Mouse (Mus musculus): ENCODE data around the gene Naf1. TPM values are rescaled to one million over a fixed set of nuclear protein-coding genes. Genes with fewer than 3 reads are reported as not detected.

Naf1 gene
- polyA plus RNA-seq, 1 experiment from 2014 or later, result 3.3 TPM

DNA sequence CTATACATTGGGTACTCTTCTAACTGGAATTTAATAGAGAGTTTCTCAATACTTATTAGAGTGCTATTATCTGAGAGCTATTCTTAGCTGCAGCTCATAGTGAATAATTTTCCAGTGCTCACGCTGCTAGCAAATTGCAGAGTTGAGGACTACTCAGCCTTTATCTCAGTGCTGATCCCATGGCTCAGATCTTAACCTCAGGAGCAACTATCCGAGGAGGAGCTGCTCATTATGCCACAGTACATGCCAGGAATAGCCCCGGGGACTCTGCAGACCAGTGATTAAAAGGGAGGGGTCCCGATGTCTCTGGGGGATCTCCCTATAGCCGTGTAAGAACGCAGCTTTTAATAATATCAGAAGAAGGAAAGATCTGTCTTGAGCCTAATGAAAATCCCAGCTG lies 50.7 kb downstream of the Naf1 start:
- H3K36me3 ChIP-seq (replicated peaks), result no peaks in the 10 kb centered on the region
- no peaks in the 10 kb centered on the region for H3K4me1 ChIP-seq
- H3K9me3 ChIP-seq, result no peaks in the 10 kb centered on the region
- H3K27me3 ChIP-seq (replicated peaks; ENCODE audit: low read depth, poor library complexity, severe bottlenecking), result no peaks in the 10 kb centered on the region
- DNase-seq (ENCODE audit: low spot score), result no peak
- H3K4me3 ChIP-seq, result no peak overlapping the region
- H3K27ac ChIP-seq (replicated peaks), result no peak overlapping the region
- WGBS, result 36% methylated on average over 6 of the region's 6 CpGs

GRCm38 (mm10) chr8:66913616-66914536 lies 53.9 kb downstream of the Naf1 start:
- 65% methylated on average over 14 of the region's 14 CpGs for WGBS
- H3K27ac ChIP-seq (replicated peaks), result no peak overlapping the region
- no peaks in the 10 kb centered on the region for H3K9me3 ChIP-seq
- H3K27me3 ChIP-seq (replicated peaks; ENCODE audit: low read depth, poor library complexity, severe bottlenecking), result no peaks in the 10 kb centered on the region
- no peaks in the 10 kb centered on the region for H3K36me3 ChIP-seq (replicated peaks)
- DNase-seq (ENCODE audit: low spot score), result peak; percentile 36
- no peak overlapping the region for H3K4me3 ChIP-seq
- peaks cover 6% of the 10 kb centered on the region; the same call in 1 of the 2 replicates for H3K4me1 ChIP-seq

DNA sequence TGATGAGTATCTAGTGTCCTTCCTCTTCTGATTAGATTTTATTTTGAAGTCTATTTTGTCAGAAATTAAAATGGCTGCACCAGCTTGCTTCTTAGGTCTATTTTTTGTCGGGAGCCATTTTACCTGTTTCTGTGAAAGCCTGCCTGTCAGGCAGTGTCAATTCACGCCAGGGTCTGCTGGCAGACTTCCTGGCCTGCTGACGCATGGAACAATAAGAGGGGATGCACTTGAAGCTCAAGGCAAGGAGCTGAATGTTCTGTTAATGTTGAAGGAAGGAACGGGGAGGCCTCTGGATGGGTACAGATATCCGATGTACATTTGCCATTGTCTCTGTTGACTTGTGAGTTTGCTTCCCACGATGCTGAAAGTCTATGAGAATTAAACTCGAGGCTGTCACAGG lies 56.0 kb downstream of the Naf1 start:
- WGBS, result 72% methylated on average over 7 of the region's 7 CpGs

GRCm38 (mm10) chr8:66917695-66918467 lies 57.9 kb downstream of the Naf1 start:
- Histone ChIP-seq H3K4me1 (peaks cover 6% of the 10 kb centered on the region; the same call in 1 of the 2 replicates), H3K27me3 (replicated peaks; ENCODE audit: low read depth, poor library complexity, severe bottlenecking) (no peaks in the 10 kb centered on the region), H3K36me3 (replicated peaks) (no peaks in the 10 kb centered on the region), H3K9me3 (no peaks in the 10 kb centered on the region), H3K4me3 (no peak overlapping the region), H3K27ac (replicated peaks) (no peak overlapping the region)
- 64% methylated on average over 6 of the region's 6 CpGs for WGBS
- no peak for DNase-seq (ENCODE audit: low spot score)

More for the DNA sequence above, 56.0 kb downstream of the Naf1 start:
- H3K36me3 ChIP-seq (replicated peaks), result no peaks in the 10 kb centered on the region
- no peaks in the 10 kb centered on the region for H3K9me3 ChIP-seq
- no peak for DNase-seq (ENCODE audit: low spot score)
- no peaks in the 10 kb centered on the region for H3K27me3 ChIP-seq (replicated peaks; ENCODE audit: low read depth, poor library complexity, severe bottlenecking)
- H3K4me1 ChIP-seq, result peaks cover 6% of the 10 kb centered on the region; the same call in 1 of the 2 replicates
- no peak overlapping the region for H3K27ac ChIP-seq (replicated peaks)
- no peak overlapping the region for H3K4me3 ChIP-seq

DNA sequence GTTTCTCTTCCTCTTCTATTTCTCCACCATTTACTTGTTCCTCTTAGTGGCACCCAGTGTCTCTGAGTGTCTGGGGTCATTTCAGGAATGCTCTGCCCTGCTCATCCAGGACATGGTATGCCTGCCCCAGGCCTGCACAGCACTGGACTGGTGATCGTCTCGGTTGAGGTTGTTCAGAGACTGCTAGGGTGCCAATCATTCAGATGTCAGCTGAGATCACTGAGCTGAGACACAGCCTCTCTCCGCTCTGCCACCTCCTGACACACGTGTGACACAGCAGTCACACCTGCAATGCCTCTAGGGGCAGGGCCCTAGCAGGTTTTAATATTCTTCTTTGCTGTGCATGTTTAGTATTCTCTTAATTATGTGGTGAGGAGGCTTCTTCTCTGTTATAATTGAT lies 58.5 kb downstream of the Naf1 start:
- no peak for DNase-seq (ENCODE audit: low spot score)
- Histone ChIP-seq H3K27ac (replicated peaks) (no peak overlapping the region), H3K4me3 (no peak overlapping the region), H3K27me3 (replicated peaks; ENCODE audit: low read depth, poor library complexity, severe bottlenecking) (no peaks in the 10 kb centered on the region), H3K36me3 (replicated peaks) (no peaks in the 10 kb centered on the region), H3K4me1 (peaks cover 6% of the 10 kb centered on the region; the same call in 1 of the 2 replicates), H3K9me3 (no peaks in the 10 kb centered on the region)
- 65% methylated on average over 4 of the region's 4 CpGs for WGBS

GRCm38 (mm10) chr8:66933746-66934145 lies 73.7 kb downstream of the Naf1 start:
- H3K27me3 ChIP-seq (replicated peaks; ENCODE audit: low read depth, poor library complexity, severe bottlenecking), result no peaks in the 10 kb centered on the region
- no peak overlapping the region for H3K4me3 ChIP-seq
- no peak overlapping the region for H3K27ac ChIP-seq (replicated peaks)
- WGBS, result 92% methylated on average over 4 of the region's 4 CpGs
- H3K9me3 ChIP-seq, result no peaks in the 10 kb centered on the region; the same call in 1 of the 2 replicates
- DNase-seq (ENCODE audit: low spot score), result no peak
- no peaks in the 10 kb centered on the region for H3K4me1 ChIP-seq
- no peaks in the 10 kb centered on the region for H3K36me3 ChIP-seq (replicated peaks)

DNA sequence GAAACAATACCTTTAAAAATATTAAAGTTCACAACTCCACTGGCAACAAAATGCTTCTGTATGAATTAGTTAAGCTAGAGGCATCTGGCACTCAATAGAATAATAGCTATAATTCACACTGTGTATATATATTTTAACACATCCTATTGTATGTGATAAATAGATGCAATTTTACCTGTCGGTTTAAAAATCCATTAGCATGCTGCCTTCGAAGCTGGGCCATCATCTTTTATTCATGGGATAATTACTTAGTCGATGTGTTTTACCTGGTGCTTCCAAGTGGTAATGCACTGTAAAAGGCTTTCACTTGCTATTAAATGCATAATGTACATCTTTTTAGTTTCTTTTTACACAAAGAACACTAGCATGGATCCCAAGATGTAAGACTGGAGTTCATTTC lies 76.2 kb downstream of the Naf1 start:
- no peak overlapping the region for H3K27ac ChIP-seq (replicated peaks)
- 88% methylated on average over 3 of the region's 3 CpGs for WGBS

More for the DNA sequence above, 76.2 kb downstream of the Naf1 start:
- no peaks in the 10 kb centered on the region for H3K27me3 ChIP-seq (replicated peaks; ENCODE audit: low read depth, poor library complexity, severe bottlenecking)
- H3K4me1 ChIP-seq, result no peaks in the 10 kb centered on the region
- no peak overlapping the region for H3K4me3 ChIP-seq
- DNase-seq (ENCODE audit: low spot score), result no peak
- H3K9me3 ChIP-seq, result no peaks in the 10 kb centered on the region; the same call in 1 of the 2 replicates
- no peaks in the 10 kb centered on the region for H3K36me3 ChIP-seq (replicated peaks)

Other genes with a start within 250 kb of the Naf1 start
- gene Npy5r, start 172.1 kb upstream of the Naf1 start, polyA plus RNA-seq (2016; fragmentation: Nextera tagmentation; extraction: Ambion mirVana), result 0.06 TPM in 1 of 2 replicates, not detected in the other
- 0.21 and 0.31 TPM in 2 replicates for gene Npy1r, start 163.0 kb upstream of the Naf1 start, polyA plus RNA-seq (2016; fragmentation: Nextera tagmentation; extraction: Ambion mirVana)

All from embryonic facial prominence, embryonic 10.5 days (tissue).